Mouse (Mus musculus): ENCODE measurements around the gene Fbf1. TPM values are rescaled to one million over a fixed set of nuclear protein-coding genes. Genes with fewer than 3 reads are reported as not detected.
"Not testable (repeated sequence)": the region's sequence is repeated elsewhere in the genome, so short reads cannot be mapped to it uniquely, and the experiment has no call there.

The Fbf1 gene
- total RNA-seq, 2 experiments from 2014 or later = 74.6 to 96.0 TPM

DNA sequence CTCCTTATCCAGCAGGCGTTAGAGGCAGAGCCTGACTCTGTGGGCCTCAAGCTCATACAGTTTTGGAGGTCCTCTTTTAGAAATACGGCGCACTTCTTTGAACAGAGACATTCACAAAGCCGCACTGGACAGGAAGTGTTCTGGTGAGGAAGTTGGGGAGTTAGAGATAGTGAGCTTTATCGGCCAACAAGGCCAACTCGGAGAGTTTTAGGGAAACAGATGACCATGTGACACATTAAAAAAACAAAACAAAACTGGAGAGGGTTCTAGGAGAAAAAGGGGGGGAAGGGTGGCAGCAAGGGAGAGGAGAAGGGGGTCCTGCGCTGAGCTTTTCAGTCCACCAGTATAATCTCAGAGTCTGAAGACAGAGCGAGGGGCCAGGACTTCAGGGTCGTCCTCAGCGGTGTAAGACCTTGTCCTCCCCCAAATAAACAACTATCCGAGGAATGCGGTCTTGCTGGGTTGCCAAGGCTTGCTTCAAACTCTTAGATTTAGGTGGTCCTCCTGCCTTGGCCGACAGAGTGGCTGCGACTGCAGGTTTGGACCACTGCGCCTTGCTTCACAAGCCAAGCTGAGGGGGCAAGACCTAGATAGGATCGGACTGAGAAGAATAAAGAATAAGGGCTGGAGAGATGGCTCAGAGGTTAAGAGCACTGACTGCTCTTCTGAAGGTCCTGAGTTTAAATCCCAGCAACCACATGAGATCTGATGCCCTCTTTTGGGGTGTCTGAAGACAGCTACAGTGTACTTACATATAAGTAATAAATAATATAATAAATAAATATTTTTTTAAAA lies 74.0 kb downstream of the Fbf1 start:
- DNase-seq (ENCODE audit: extremely low spot score in 1 of 2, low spot score in 1 of 2) = no peak

GRCm38 (mm10) chr11:116092959-116093358 lies 75.0 kb downstream of the Fbf1 start:
- not testable (repeated sequence) for DNase-seq (ENCODE audit: extremely low spot score in 1 of 2, low spot score in 1 of 2)

Other genes starting within 250 kb of the Fbf1 start
- gene Sap30bp, start 234.9 kb downstream of the Fbf1 start, total RNA-seq (2021) = 10 to 100 TPM; 33.1 to 47.4 TPM
- gene Recql5, start 234.7 kb downstream of the Fbf1 start, total RNA-seq (2021) = 10 to 100 TPM; 25.7 to 28.4 TPM
- 1 to 10 TPM; 5.2 to 6.5 TPM for gene Itgb4, start 193.5 kb downstream of the Fbf1 start, total RNA-seq (2021)
- 10 to 100 TPM; 14.0 to 16.9 TPM for gene Galk1, start 155.4 kb downstream of the Fbf1 start, total RNA-seq (2021)
- gene H3f3b, start 140.2 kb downstream of the Fbf1 start, total RNA-seq (2021) = 100 to 1,000 TPM; 281 to 291 TPM
- gene Unk, start 137.8 kb downstream of the Fbf1 start, total RNA-seq (2021) = 10 to 100 TPM; 19.6 to 23.2 TPM
- 1 to 10 TPM; 1.3 to 2.4 TPM for gene Unc13d, start 90.2 kb downstream of the Fbf1 start, total RNA-seq (2021)
- gene Wbp2, start 81.2 kb downstream of the Fbf1 start, total RNA-seq (2021) = 100 to 1,000 TPM; 390 to 418 TPM
- 1 to 10 TPM; 5.6 to 5.9 TPM for gene Trim47, start 41.0 kb downstream of the Fbf1 start, total RNA-seq (2021)
- 1 to 10 TPM; 6.2 to 7.1 TPM for gene Trim65, start 37.0 kb downstream of the Fbf1 start, total RNA-seq (2021)
- 10 to 100 TPM; 59.1 to 62.7 TPM for gene Mrpl38, start 29.3 kb downstream of the Fbf1 start, total RNA-seq (2021)
- 10 to 100 TPM; 41.4 to 45.1 TPM for gene Ten1, start 30.7 kb upstream of the Fbf1 start, total RNA-seq (2021)
- gene Acox1, start 30.9 kb upstream of the Fbf1 start, total RNA-seq (2021) = 100 to 1,000 TPM; 117 to 118 TPM
- gene Evpl, start 69.9 kb upstream of the Fbf1 start, total RNA-seq (2021) = under 1 TPM; 0.26 to 0.59 TPM
- 10 to 100 TPM; 61.5 to 61.7 TPM for gene Srp68, start 106.1 kb upstream of the Fbf1 start, total RNA-seq (2021)
- not detected for gene Galr2, start 112.8 kb upstream of the Fbf1 start, total RNA-seq (2021)
- gene Exoc7, start 139.1 kb upstream of the Fbf1 start, total RNA-seq (2021) = 10 to 100 TPM; 85.0 to 87.2 TPM
- gene Foxj1, start 167.2 kb upstream of the Fbf1 start, total RNA-seq (2021) = 1 to 10 TPM; 5.4 to 7.1 TPM
- gene Rnf157, start 244.9 kb upstream of the Fbf1 start, total RNA-seq (2021) = 100 to 1,000 TPM; 241 to 258 TPM